8 mouse cellular contexts compared by ENCODE assay signal in genomic region chr1:155812581-155813499, GRCm38 (mm10). TPM values are rescaled to one million over a fixed set of nuclear protein-coding genes. Genes with fewer than 3 reads are reported as not detected.
DNase-seq lines count a peak whose midpoint lies in the region; ATAC-seq lines count a peak whose summit lies in the region.

Qsox1 (minus strand) TSS chr1:155812889.

- no peaks in the 10 kb centered on the region for H3K9me3 ChIP-seq in forebrain, embryonic 11.5 days (ENCODE audit: control insufficient read depth, low read length)
- H3K9me3 ChIP-seq in heart, embryonic 16.5 days (replicated peaks; ENCODE audit: control insufficient read depth, low read length) = no peaks in the 10 kb centered on the region
- H3K9me3 ChIP-seq in liver, embryonic 15.5 days (replicated peaks) = no peaks in the 10 kb centered on the region
- no peaks in the 10 kb centered on the region for H3K9me3 ChIP-seq in neural tube, embryonic 12.5 days

- H3K9ac ChIP-seq in forebrain, embryonic 11.5 days (ENCODE audit: low read length) = peak within 1 kb of the TSS; percentile 70
- peak within 1 kb of the TSS; percentile 83 for H3K9ac ChIP-seq in heart, embryonic 16.5 days (ENCODE audit: low read length)
- peak within 1 kb of the TSS; percentile 72 for H3K9ac ChIP-seq in liver, embryonic 15.5 days
- peak within 1 kb of the TSS; percentile 74 for H3K9ac ChIP-seq in neural tube, embryonic 12.5 days

- ATAC-seq in forebrain, embryonic 11.5 days (replicated peaks; ENCODE audit: low FRiP score) = peak; percentile 94
- peak; percentile 94 for ATAC-seq in heart, embryonic 16.5 days (replicated peaks; ENCODE audit: extremely low read depth, insufficient read depth, low FRiP score)
- peak; percentile 94 for ATAC-seq in liver, embryonic 15.5 days (ENCODE audit: insufficient read depth)
- ATAC-seq in neural tube, embryonic 12.5 days (ENCODE audit: low FRiP score, low read depth) = peak; percentile 95

- H3K27ac ChIP-seq in forebrain, embryonic 11.5 days (ENCODE audit: low read depth, low read length) = no peak within 1 kb of the TSS
- H3K27ac ChIP-seq in heart, embryonic 16.5 days (ENCODE audit: low read length) = peak within 1 kb of the TSS; percentile 64
- peak within 1 kb of the TSS; percentile 76 for H3K27ac ChIP-seq in liver, embryonic 15.5 days (replicated peaks)
- H3K27ac ChIP-seq in neural tube, embryonic 12.5 days = peak within 1 kb of the TSS; percentile 46; the same call in 1 of the 2 replicates

- peak within 1 kb of the TSS; percentile 79 for H3K4me3 ChIP-seq in forebrain, embryonic 11.5 days (ENCODE audit: low read depth, low read length)
- peak within 1 kb of the TSS; percentile 96 for H3K4me3 ChIP-seq in heart, embryonic 16.5 days (ENCODE audit: low read length)
- peak within 1 kb of the TSS; percentile 79 for H3K4me3 ChIP-seq in liver, embryonic 15.5 days (replicated peaks)
- H3K4me3 ChIP-seq in neural tube, embryonic 12.5 days = peak within 1 kb of the TSS; percentile 73

- H3K36me3 ChIP-seq in forebrain, embryonic 11.5 days (ENCODE audit: control insufficient read depth, insufficient read depth, low read length) = no peaks in the 10 kb centered on the region
- no peaks in the 10 kb centered on the region for H3K36me3 ChIP-seq in heart, embryonic 16.5 days (ENCODE audit: control insufficient read depth, insufficient read depth)
- H3K36me3 ChIP-seq in liver, embryonic 15.5 days (replicated peaks) = no peaks in the 10 kb centered on the region
- H3K36me3 ChIP-seq in neural tube, embryonic 12.5 days = no peaks in the 10 kb centered on the region

- H3K4me1 ChIP-seq in forebrain, embryonic 11.5 days (replicated peaks; ENCODE audit: control insufficient read depth, insufficient read depth, low read length) = peaks cover 5% of the 10 kb centered on the region
- peaks cover 29% of the 10 kb centered on the region for H3K4me1 ChIP-seq in heart, embryonic 16.5 days (ENCODE audit: control insufficient read depth, insufficient read depth, low read length)
- H3K4me1 ChIP-seq in liver, embryonic 15.5 days (replicated peaks) = peaks cover 45% of the 10 kb centered on the region
- H3K4me1 ChIP-seq in neural tube, embryonic 12.5 days = peaks cover 17% of the 10 kb centered on the region

- H3K4me2 ChIP-seq in forebrain, embryonic 11.5 days (ENCODE audit: low read depth, low read length, severe bottlenecking) = peak within 1 kb of the TSS; percentile 59
- H3K4me2 ChIP-seq in heart, embryonic 16.5 days (ENCODE audit: low read depth, low read length) = peak within 1 kb of the TSS; percentile 95
- H3K4me2 ChIP-seq in liver, embryonic 15.5 days = peak within 1 kb of the TSS; percentile 89
- H3K4me2 ChIP-seq in neural tube, embryonic 12.5 days (replicated peaks) = peak within 1 kb of the TSS; percentile 74

- WGBS in forebrain, embryonic 11.5 days = under 1% methylated on average over 55 of the region's 67 CpGs
- under 1% methylated on average over 66 of the region's 67 CpGs for WGBS in heart, embryonic 16.5 days
- under 1% methylated on average over 67 of the region's 67 CpGs for WGBS in liver, embryonic 15.5 days (ENCODE audit: insufficient replicate concordance)
- under 1% methylated on average over 67 of the region's 67 CpGs for WGBS in neural tube, embryonic 12.5 days

- no peaks in the 10 kb centered on the region for H3K27me3 ChIP-seq in forebrain, embryonic 11.5 days (ENCODE audit: control insufficient read depth, insufficient read depth, low read length)
- H3K27me3 ChIP-seq in heart, embryonic 16.5 days (ENCODE audit: control insufficient read depth, insufficient read depth, low read length) = no peaks in the 10 kb centered on the region
- H3K27me3 ChIP-seq in liver, embryonic 15.5 days = no peaks in the 10 kb centered on the region
- H3K27me3 ChIP-seq in neural tube, embryonic 12.5 days (replicated peaks) = 0 out of 2 replicates have a peak, but pooled peaks cover 3% of the 10 kb centered on the region

- peak; percentile 80 to 90 for DNase-seq in CD8-positive naive resting alpha-beta T cell, adult 2 months (ENCODE audit: low read depth in 2 of 2, low spot score in 2 of 2)
- DNase-seq in c-Kit-positive CD71-negative TER-119-negative erythroid progenitor cells, embryonic 14.5 days (ENCODE audit: low read depth) = peak; percentile 79
- peak; percentile 95 for DNase-seq in forebrain, embryonic 11.5 days (ENCODE audit: low spot score)
- DNase-seq in kidney, postnatal 36 days = peak; percentile 89 to 93
- peak; percentile 67 for DNase-seq in telencephalon, adult 2 months (ENCODE audit: low read depth, low spot score)

RNA-seq across cellular contexts. Expression of gene Qsox1, which starts in this region (rescaled TPM):
- polyA plus RNA-seq in forebrain, embryonic 11.5 days (2014; fragmentation: Nextera tagmentation; extraction: Ambion mirVana) = 8.4 and 8.8 TPM in 2 replicates
- polyA plus RNA-seq in heart, embryonic 16.5 days (2015; fragmentation: Nextera tagmentation; extraction: Ambion mirVana) = 25.1 and 29.5 TPM in 2 replicates
- 31.8 and 40.9 TPM in 2 replicates for polyA plus RNA-seq in liver, embryonic 15.5 days (2015; fragmentation: Nextera tagmentation; extraction: Ambion mirVana)
- 23.1 and 23.5 TPM in 2 replicates for polyA plus RNA-seq in neural tube, embryonic 12.5 days (2016; fragmentation: Nextera tagmentation; extraction: Ambion mirVana)
